In genomic region chr1:64305427-64306213, GRCm38 (mm10) we compare ENCODE assay signal across 8 mouse cellular contexts.
A peak's percentile ranks its signal among the peaks of the same experiment; 100 is the strongest.
DNase-seq lines count a peak whose midpoint lies in the region; ATAC-seq lines count a peak whose summit lies in the region.

No protein-coding gene starts in this region.

- H3K4me2 ChIP-seq in intestine, embryonic 15.5 days (replicated peaks), result peak overlapping the region; percentile 27; the same call in 1 of the 2 replicates
- no peak overlapping the region for H3K4me2 ChIP-seq in midbrain, embryonic 11.5 days

- no peaks in the 10 kb centered on the region for H3K36me3 ChIP-seq in intestine, embryonic 15.5 days
- no peaks in the 10 kb centered on the region for H3K36me3 ChIP-seq in midbrain, embryonic 11.5 days (ENCODE audit: control insufficient read depth, insufficient read depth, low read length)

- intact Hi-C loops in gastrocnemius, postnatal 36 days (cut with DNase I), result no loop called here
- intact Hi-C loops in left cerebral cortex, postnatal 4 days (cut with DNase I), result loop anchor here (10.0 kb wide), 1 partner anchor 541 kb away; the partner anchor contains the start of gene 4933402D24Rik

- H3K27ac ChIP-seq in intestine, embryonic 15.5 days, result peak overlapping the region; percentile 86
- no peak overlapping the region; the same call in 1 of the 2 replicates for H3K27ac ChIP-seq in midbrain, embryonic 11.5 days (ENCODE audit: low read depth, low read length)

- H3K4me1 ChIP-seq in intestine, embryonic 15.5 days (replicated peaks), result peaks cover 13% of the 10 kb centered on the region
- peaks cover 9% of the 10 kb centered on the region for H3K4me1 ChIP-seq in midbrain, embryonic 11.5 days (ENCODE audit: control insufficient read depth, insufficient read depth, low read length)

- peak; percentile 69 for ATAC-seq in intestine, embryonic 15.5 days
- ATAC-seq in midbrain, embryonic 11.5 days (ENCODE audit: low FRiP score), result peak; percentile 55; the same call in 1 of the 2 replicates

- peak; percentile 61 for DNase-seq in urinary bladder, postnatal 14 days (ENCODE audit: low spot score)
- DNase-seq in urinary bladder, postnatal 10 days (ENCODE audit: low spot score), result no peak
- peak; percentile 53 for DNase-seq in embryo, embryonic 10 days (ENCODE audit: low spot score)
- DNase-seq in gastrocnemius, postnatal 36 days, result peak; percentile 49 to 64
- peak; percentile 79 for DNase-seq in left cerebral cortex, postnatal 4 days
- no peak for DNase-seq in midbrain, embryonic 11.5 days (ENCODE audit: low spot score, missing footprints)
- DNase-seq in yolk sac, embryonic 10.5 days (ENCODE audit: low spot score), result peak; percentile 76

- H3K4me3 ChIP-seq in intestine, embryonic 15.5 days (replicated peaks), result no peak overlapping the region
- no peak overlapping the region for H3K4me3 ChIP-seq in midbrain, embryonic 11.5 days (ENCODE audit: low read depth, low read length)

- WGBS in intestine, embryonic 15.5 days, result 28% methylated on average over 13 of the region's 13 CpGs
- 52% methylated on average over 13 of the region's 13 CpGs for WGBS in midbrain, embryonic 11.5 days

- no peaks in the 10 kb centered on the region for H3K27me3 ChIP-seq in intestine, embryonic 15.5 days (replicated peaks)
- no peaks in the 10 kb centered on the region for H3K27me3 ChIP-seq in midbrain, embryonic 11.5 days (ENCODE audit: control insufficient read depth, insufficient read depth, low read length)

- H3K9me3 ChIP-seq in intestine, embryonic 15.5 days, result no peaks in the 10 kb centered on the region
- no peaks in the 10 kb centered on the region for H3K9me3 ChIP-seq in midbrain, embryonic 11.5 days (ENCODE audit: control insufficient read depth, low read length)

- no peak overlapping the region for H3K9ac ChIP-seq in intestine, embryonic 15.5 days
- no peak overlapping the region for H3K9ac ChIP-seq in midbrain, embryonic 11.5 days (ENCODE audit: low read length)

Comparison
In these comparisons a context has a peak if more than half of its experiments do, and no peak if none do; other contexts are left out.
1. DNase-seq: peak in urinary bladder, postnatal 14 days (single experiment), embryo, embryonic 10 days (single experiment), gastrocnemius, postnatal 36 days (2 of 2), left cerebral cortex, postnatal 4 days (single experiment) and yolk sac, embryonic 10.5 days (single experiment); none in urinary bladder, postnatal 10 days (single experiment) and midbrain, embryonic 11.5 days (single experiment).